Mouse (Mus musculus): ENCODE measurements around the gene Tmem130.

DNA sequence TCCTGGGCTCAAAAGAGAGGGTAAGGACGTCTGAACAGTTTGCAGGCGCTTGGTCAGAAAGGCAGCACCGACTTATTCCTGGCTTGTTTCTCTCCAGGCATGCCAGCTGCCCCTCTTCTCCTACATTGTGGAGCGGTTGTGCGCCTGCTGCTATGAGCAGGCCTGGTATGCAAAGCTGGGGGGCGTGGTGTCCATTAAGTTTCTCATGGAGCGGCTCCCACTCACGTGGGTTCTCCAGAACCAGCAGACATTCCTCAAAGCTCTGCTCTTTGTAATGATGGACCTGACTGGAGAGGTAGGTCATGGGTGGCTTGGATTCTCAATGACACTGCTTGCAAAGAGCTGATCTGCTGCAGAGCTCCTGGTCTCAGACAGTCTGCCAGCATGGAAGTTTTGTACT is 41.4 kb upstream of the Tmem130 start:
- TF ChIP-seq POLR2A (IDR thresholded peaks at IDR 0.05; ENCODE audit: borderline replicate concordance, extremely low read depth, low read depth, low read length) (no peak), CTCF (IDR thresholded peaks at IDR 0.05; ENCODE audit: insufficient read depth, low read length) (no peak)
